Mouse (Mus musculus) midbrain, postnatal 0 days (tissue): Measurements from ENCODE around the gene Cnpy3. TPM values are rescaled to one million over a fixed set of nuclear protein-coding genes. Genes with fewer than 3 reads are reported as not detected.

Source experiments
- ATAC-seq: fragments of 200-750 bp; cut with Nextera tagmentation; 2 replicates; pipeline ENCODE4 v1.8.0; 2017; ENCODE audit warnings: moderate number of reproducible peaks, mild to moderate bottlenecking, moderate TSS enrichment, moderate library complexity; ENCODE audit not compliant: low FRiP score
- DNase-seq: peaks from one replicate; pipeline ENCODE4 v3.0.0-alpha.2; 2015; ENCODE audit warnings: low spot score
- H3K27ac ChIP-seq: fragments of 300-500 bp; sonication (generic); 2 replicates; pipeline ENCODE4 v1.5.1; 2014; ENCODE audit warnings: low read depth, mild to moderate bottlenecking, low read length, mixed read lengths
- H3K27me3 ChIP-seq: fragments of 300-500 bp; sonication (generic); 2 replicates; pipeline ENCODE4 v1.6.1; 2014; ENCODE audit warnings: low read length, control low read depth, mixed read lengths; ENCODE audit not compliant: insufficient read depth
- H3K36me3 ChIP-seq: fragments of 300-500 bp; sonication (generic); 2 replicates; pipeline ENCODE4 v1.6.1; 2014; ENCODE audit warnings: low read length, control low read depth, mixed read lengths; ENCODE audit not compliant: insufficient read depth
- H3K4me1 ChIP-seq: fragments of 300-500 bp; sonication (generic); 2 replicates; pipeline ENCODE4 v1.6.1; 2014; ENCODE audit warnings: mild to moderate bottlenecking, control low read depth, antibody characterized with exemption, low read length, mixed read lengths; ENCODE audit not compliant: insufficient read depth
- H3K4me2 ChIP-seq: fragments of 300-500 bp; sonication (generic); 2 replicates; pipeline ENCODE4 v1.6.1; 2014; ENCODE audit warnings: low read depth, mild to moderate bottlenecking, low read length, mixed read lengths; ENCODE audit not compliant: poor library complexity, severe bottlenecking
- H3K4me3 ChIP-seq: fragments of 300-500 bp; sonication (generic); 2 replicates; pipeline ENCODE4 v1.5.1; 2014; ENCODE audit warnings: low read depth, mild to moderate bottlenecking, low read length, moderate library complexity
- H3K9ac ChIP-seq: fragments of 300-500 bp; sonication (generic); replicated peaks from 2 replicates; pipeline ENCODE4 v1.6.1; 2014; ENCODE audit warnings: mild to moderate bottlenecking, low read length, moderate library complexity, mixed read lengths; ENCODE audit not compliant: poor library complexity, severe bottlenecking
- H3K9me3 ChIP-seq: fragments of 300-500 bp; sonication (generic); 2 replicates; pipeline ENCODE4 v1.6.1; 2016; ENCODE audit warnings: low read length, control low read depth
- CTCF ChIP-seq: IDR thresholded peaks from 2 replicates; pipeline ENCODE4 v1.5.1; 2016; ENCODE audit warnings: antibody characterized with exemption, mild to moderate bottlenecking
- WGBS: fragments of 180-500 bp; shearing (Covaris S2); extraction: QIAGEN DNeasy Blood & Tissue Kit; methylation state at CpG from one replicate; pipeline ENCODE4 v1.1.7; 2014; 5-methylcytosine and 5-hydroxymethylcytosine counted together
- polyA plus RNA-seq: library from polyadenylated mRNA; unstranded; fragments of >200 nt; fragmentation: Nextera tagmentation; extraction: Ambion mirVana; gene quantifications from 2 replicates; pipeline ENCODE4 v1.2.1, GENCODE M21; 2015
- total RNA-seq: library from RNA; depleted of rRNA; stranded (reverse); fragments of >200 nt; gene quantifications from 2 replicates; pipeline ENCODE4 v1.2.3, GENCODE M21; 2014

Cnpy3 gene
- total and polyA plus RNA-seq, 2 experiments from 2014 or later, result 62.0 to 70.7 TPM

DNA sequence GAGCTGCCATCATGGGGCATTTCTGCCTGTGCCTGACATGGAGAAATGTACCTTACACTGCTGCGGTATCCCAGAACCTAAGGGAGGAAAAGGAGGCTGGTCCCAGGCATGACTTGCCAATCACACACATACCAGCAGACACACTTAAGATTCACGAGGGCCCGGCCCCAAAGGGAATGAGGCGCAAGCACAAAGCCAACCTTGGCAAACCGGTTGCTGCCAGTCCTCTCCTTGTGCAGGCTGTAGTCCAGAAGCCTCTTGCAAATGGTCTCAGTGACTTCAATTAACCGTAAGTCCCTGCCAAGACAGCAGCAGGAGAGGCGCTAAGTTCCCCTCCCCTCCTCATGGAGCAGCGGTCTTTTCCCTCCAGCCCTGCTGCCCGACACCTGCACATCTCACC is 9.0 kb downstream of the Cnpy3 start:
- Histone ChIP-seq H3K9me3 (no peaks in the 10 kb centered on the region), H3K4me3 (no peak overlapping the region), H3K4me2 (no peak overlapping the region), H3K27me3 (no peaks in the 10 kb centered on the region), H3K27ac (no peak overlapping the region), H3K4me1 (no peaks in the 10 kb centered on the region), H3K9ac (no peak overlapping the region), H3K36me3 (peaks cover 19% of the 10 kb centered on the region)
- DNase-seq, result no peak
- no peak for ATAC-seq
- no peak for TF ChIP-seq CTCF
- 84% methylated on average over 9 of the region's 9 CpGs for WGBS

DNA sequence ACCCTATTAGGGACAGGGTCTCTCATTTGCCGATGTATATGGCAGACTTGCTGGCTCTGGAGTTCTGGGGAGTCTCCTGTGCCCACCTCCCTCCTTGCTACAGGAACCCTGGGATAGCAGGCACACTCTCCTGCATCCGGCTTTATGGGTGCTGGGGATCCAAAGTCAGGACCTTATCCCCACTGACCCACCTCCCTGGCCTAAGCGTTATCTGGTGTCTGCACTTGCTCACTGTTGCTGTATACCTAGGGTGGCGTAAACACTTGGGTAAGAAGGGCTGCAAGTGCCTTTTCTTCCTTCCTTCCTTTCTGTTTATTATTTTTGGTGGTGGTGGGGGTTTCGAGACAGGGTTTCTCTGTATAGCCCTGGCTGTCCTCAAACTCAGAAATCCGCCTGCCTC is 10.7 kb downstream of the Cnpy3 start:
- Histone ChIP-seq H3K36me3 (peaks cover 26% of the 10 kb centered on the region), H3K27me3 (no peaks in the 10 kb centered on the region), H3K27ac (no peak overlapping the region), H3K9me3 (no peaks in the 10 kb centered on the region), H3K9ac (no peak overlapping the region), H3K4me3 (no peak overlapping the region), H3K4me1 (no peaks in the 10 kb centered on the region), H3K4me2 (no peak overlapping the region)
- no peak for DNase-seq
- WGBS, result 93% methylated on average over 6 of the region's 6 CpGs
- no peak for ATAC-seq
- no peak for TF ChIP-seq CTCF

DNA sequence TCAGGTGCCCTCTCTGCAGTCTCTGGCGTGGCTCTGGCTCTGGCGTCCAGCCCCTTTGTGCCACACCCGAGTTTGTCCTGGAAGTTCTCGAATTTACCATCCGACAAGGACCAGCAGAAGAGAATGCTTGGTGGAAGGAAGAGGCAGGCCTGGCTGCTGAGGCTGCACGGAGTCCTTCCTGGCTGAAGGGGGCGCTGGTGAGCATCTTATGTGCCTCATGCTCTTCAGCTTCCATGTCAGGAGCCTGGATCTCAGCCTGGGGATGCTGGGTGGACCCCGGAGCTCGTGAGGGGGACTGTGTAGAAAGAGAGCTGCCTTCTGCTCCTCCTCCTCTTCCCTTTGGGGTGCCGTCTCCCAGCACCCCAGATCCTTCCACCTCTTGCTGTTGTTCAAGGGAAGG is 15.9 kb downstream of the Cnpy3 start:
- DNase-seq, result no peak
- Histone ChIP-seq H3K9me3 (no peaks in the 10 kb centered on the region), H3K36me3 (peaks cover 28% of the 10 kb centered on the region), H3K27me3 (no peaks in the 10 kb centered on the region), H3K4me2 (no peak overlapping the region), H3K9ac (no peak overlapping the region), H3K4me3 (no peak overlapping the region), H3K27ac (no peak overlapping the region), H3K4me1 (no peaks in the 10 kb centered on the region)
- ATAC-seq, result no peak
- WGBS, result 71% methylated on average over 10 of the region's 10 CpGs
- TF ChIP-seq CTCF, result peak; percentile 53

DNA sequence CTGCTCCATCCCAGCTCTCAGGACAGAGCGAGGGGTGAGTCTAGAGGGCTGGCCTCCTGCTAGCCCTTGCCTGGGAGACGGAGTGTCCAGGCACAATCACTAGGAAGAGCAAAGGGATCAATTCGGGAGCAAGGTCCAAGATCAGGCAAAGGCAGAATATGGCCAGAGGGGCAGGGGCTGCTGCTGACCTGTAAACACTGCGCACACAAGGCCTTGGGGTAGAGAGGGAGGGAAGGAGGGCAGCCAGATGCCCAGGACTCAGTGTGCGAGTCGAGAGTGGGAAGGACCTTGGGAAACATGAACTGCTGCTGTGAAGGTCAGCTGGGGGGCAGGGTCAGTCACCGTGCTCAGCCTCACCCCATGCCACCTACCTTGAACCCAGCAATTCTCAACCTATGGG is 16.7 kb downstream of the Cnpy3 start:
- TF ChIP-seq CTCF, result no peak
- Histone ChIP-seq H3K4me2 (no peak overlapping the region), H3K4me3 (no peak overlapping the region), H3K9ac (no peak overlapping the region), H3K27ac (no peak overlapping the region), H3K36me3 (peaks cover 28% of the 10 kb centered on the region), H3K4me1 (no peaks in the 10 kb centered on the region), H3K27me3 (no peaks in the 10 kb centered on the region), H3K9me3 (no peaks in the 10 kb centered on the region)
- ATAC-seq (no peak), DNase-seq (no peak)
- 85% methylated on average over 7 of the region's 7 CpGs for WGBS

DNA sequence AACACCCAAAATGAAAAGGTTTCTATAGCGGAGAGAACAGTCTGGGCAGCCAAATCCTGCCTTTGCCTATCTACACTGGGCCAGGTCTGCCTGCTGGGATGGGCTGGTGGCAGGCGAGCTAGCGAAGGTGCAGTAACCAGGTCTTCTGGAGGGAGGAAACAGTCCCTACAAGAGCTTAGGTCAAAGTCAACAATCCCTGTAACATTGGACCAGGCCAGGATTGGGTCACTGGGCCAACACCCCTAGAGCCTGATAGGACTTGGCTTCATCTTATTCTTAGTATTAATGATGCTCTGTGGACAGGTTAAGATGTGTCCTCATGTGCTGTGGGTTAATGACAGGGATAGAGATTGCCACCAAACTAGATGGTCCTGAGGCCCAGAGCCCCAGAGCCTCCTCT is 18.0 kb downstream of the Cnpy3 start:
- 92% methylated on average over 3 of the region's 3 CpGs for WGBS
- no peak overlapping the region for H3K27ac ChIP-seq

DNA sequence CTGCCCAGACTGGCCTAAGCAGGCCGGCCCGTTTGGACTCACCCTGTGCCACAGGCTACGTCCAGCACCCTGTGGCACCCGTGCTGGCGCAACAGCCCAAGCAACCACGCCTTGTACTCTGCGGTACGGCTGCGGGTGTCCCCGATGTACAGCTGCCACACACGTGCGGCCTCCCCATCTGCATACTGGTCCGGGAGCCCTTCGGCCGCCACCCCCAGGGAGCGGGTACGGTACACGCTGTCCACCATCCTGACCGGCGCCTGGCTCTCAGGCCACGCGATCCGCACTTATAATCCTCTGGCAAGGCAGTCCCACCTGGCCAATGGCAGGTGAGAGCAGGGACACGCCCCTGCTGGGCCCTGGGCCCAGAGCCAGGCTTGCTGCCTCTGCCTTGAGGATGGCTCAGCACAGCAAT is 23.1 kb downstream of the Cnpy3 start, which contains the start of gene Gnmt:
Gene Gnmt, minus strand, starts transcription at position 265 of the 415 bp plus-strand sequence.
- no peak for TF ChIP-seq CTCF
- H3K9ac ChIP-seq, result 0 out of 2 replicates have a peak within 1 kb of the TSS, but pooled peaks have one; percentile 13

More for the DNA sequence above, 18.0 kb downstream of the Cnpy3 start:
- DNase-seq, result no peak
- TF ChIP-seq CTCF, result no peak
- H3K9ac ChIP-seq, result no peak overlapping the region
- no peaks in the 10 kb centered on the region for H3K4me1 ChIP-seq
- no peak for ATAC-seq
- no peaks in the 10 kb centered on the region for H3K27me3 ChIP-seq
- no peak overlapping the region for H3K4me3 ChIP-seq
- no peak overlapping the region for H3K4me2 ChIP-seq
- H3K36me3 ChIP-seq, result peaks cover 28% of the 10 kb centered on the region
- H3K9me3 ChIP-seq, result no peaks in the 10 kb centered on the region

More for the DNA sequence above, 23.1 kb downstream of the Cnpy3 start, which contains the start of gene Gnmt:
- H3K4me2 ChIP-seq, result peak within 1 kb of the TSS; percentile 4; the same call in 1 of the 2 replicates
- H3K27ac ChIP-seq, result no peak within 1 kb of the TSS
- no peak for ATAC-seq
- DNase-seq, result no peak
- H3K27me3 ChIP-seq, result no peaks in the 10 kb centered on the region
- no peak within 1 kb of the TSS for H3K4me3 ChIP-seq
- no peaks in the 10 kb centered on the region for H3K4me1 ChIP-seq
- peaks cover 10% of the 10 kb centered on the region for H3K36me3 ChIP-seq
- no peaks in the 10 kb centered on the region for H3K9me3 ChIP-seq
- WGBS, result 20% methylated on average over 24 of the region's 24 CpGs
